Mouse (Mus musculus) megakaryocyte, embryonic 14.5 days (primary cell): Measurements from ENCODE around the gene Sh3rf3. TPM values are rescaled to one million over a fixed set of nuclear protein-coding genes. Genes with fewer than 3 reads are reported as not detected.

Source experiments
- H3K27me3 ChIP-seq: replicated peaks from 2 replicates; pipeline ENCODE3; 2012; ENCODE audit warnings: inconsistent platforms
- H3K36me3 ChIP-seq: replicated peaks from 2 replicates; pipeline ENCODE3; 2012; ENCODE audit warnings: low read length, inconsistent platforms, mixed read lengths
- H3K4me1 ChIP-seq: 2 replicates; pipeline ENCODE4 v1.6.1; 2012; ENCODE audit warnings: inconsistent platforms
- H3K4me3 ChIP-seq: replicated peaks from 2 replicates; pipeline ENCODE3; 2012; ENCODE audit warnings: moderate library complexity, mild to moderate bottlenecking, inconsistent platforms
- H3K9me3 ChIP-seq: 2 replicates; pipeline ENCODE4 v1.6.1; 2012; ENCODE audit warnings: inconsistent platforms
- FLI1 ChIP-seq: IDR thresholded peaks from 2 replicates; pipeline ENCODE4 v1.6.1; 2012; ENCODE audit warnings: low read length, inconsistent platforms, mixed read lengths
- GATA1 ChIP-seq: IDR thresholded peaks from 3 replicates; pipeline ENCODE4 v1.6.1; 2012; ENCODE audit warnings: mixed read lengths, low read length, inconsistent platforms, borderline replicate concordance
- polyA plus RNA-seq: library from polyadenylated mRNA; stranded (reverse); fragments of >175 nt; gene quantifications from 2 replicates; pipeline ENCODE4 v1.2.3, GENCODE M21; 2012; ENCODE audit warnings: low replicate concordance; ENCODE audit not compliant: insufficient read depth

Gene Sh3rf3
- polyA plus RNA-seq, 1 experiment: not detected

DNA sequence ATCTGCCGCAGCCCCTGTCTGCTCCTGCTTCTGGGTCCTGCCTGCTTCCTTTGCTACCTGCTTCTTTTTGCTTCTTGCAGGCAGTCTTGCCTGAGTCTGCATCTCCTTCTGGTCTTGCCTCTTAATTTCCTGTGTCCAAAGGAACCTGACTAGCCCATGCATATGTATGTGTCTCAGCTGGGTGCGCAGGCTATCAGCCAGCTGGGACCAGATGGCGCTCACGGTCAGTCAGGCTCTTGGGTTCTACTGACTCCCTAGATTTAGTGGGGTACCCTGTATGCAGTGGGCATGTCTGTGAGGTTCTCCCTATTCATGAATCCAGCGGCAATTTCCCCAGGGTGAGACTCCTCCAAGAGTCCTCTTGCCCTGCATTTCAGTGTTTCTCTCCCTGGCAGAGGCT, 35.0 kb downstream of the Sh3rf3 start:
- TF ChIP-seq GATA1 (no peak), FLI1 (no peak)
- H3K4me3 ChIP-seq: no peak overlapping the region
- no peaks in the 10 kb centered on the region for H3K36me3 ChIP-seq
- peaks cover 11% of the 10 kb centered on the region; the same call in 1 of the 2 replicates for H3K9me3 ChIP-seq
- H3K4me1 ChIP-seq: no peaks in the 10 kb centered on the region
- no peaks in the 10 kb centered on the region for H3K27me3 ChIP-seq

DNA sequence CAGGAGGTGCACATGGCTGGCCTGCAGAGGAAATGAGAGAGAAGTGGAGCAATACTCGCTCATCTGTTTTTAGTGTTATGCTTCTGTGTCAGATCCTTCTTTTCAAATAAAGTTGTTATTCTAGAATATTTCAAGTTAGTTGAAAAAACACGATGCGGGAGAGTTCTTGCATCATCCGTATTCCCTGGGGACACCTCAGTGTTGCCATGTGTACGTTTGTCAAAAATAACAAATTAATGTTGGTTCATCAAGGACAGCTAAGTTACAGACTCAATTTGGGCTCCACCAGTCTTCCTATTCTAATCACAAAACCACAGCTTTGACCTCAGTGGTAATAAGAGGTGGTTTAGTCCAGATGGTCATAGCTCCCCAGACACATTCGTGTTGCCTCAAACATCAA, 35.4 kb downstream of the Sh3rf3 start:
- Histone ChIP-seq H3K36me3 (no peaks in the 10 kb centered on the region), H3K9me3 (peaks cover 11% of the 10 kb centered on the region; the same call in 1 of the 2 replicates), H3K4me1 (no peaks in the 10 kb centered on the region), H3K4me3 (no peak overlapping the region), H3K27me3 (no peaks in the 10 kb centered on the region)
- TF ChIP-seq GATA1: no peak
- no peak for TF ChIP-seq FLI1

DNA sequence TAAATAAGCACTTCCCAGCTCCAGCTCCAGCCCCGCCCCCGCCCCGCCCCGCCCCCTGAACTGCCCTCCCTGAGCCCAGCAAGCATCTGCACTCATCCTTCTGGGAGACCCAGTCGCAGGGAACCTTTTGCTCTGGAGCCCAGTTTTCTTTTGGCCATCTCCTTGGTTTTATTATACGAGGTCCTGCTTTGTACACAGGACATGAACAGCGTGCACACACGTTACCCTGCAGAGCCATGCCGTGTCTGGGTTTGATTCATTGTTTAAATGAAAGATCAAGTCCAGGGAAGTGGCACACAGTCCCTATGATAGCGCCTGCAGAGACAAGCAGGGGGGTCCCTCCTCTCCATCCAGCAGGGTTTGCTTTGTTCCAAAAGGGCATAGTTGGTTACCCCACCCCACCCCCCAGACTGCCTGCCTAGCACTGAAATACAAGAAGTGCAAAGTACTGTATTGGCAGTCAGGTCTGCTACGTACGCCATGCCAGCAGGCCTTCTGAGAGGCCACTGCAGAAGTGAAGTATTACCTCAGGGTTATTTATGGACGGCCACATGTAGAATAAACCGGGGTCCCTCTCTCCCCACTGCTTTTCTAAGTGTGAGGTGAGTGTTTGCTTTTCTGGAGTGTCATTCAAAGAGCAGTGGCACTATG, 41.5 kb downstream of the Sh3rf3 start:
- no peaks in the 10 kb centered on the region for H3K4me1 ChIP-seq
- no peak overlapping the region for H3K4me3 ChIP-seq
- 0 out of 2 replicates have a peak, but pooled peaks cover under 1% of the 10 kb centered on the region for H3K9me3 ChIP-seq
- no peaks in the 10 kb centered on the region for H3K27me3 ChIP-seq
- no peak for TF ChIP-seq GATA1
- no peak for TF ChIP-seq FLI1
- no peaks in the 10 kb centered on the region for H3K36me3 ChIP-seq

DNA sequence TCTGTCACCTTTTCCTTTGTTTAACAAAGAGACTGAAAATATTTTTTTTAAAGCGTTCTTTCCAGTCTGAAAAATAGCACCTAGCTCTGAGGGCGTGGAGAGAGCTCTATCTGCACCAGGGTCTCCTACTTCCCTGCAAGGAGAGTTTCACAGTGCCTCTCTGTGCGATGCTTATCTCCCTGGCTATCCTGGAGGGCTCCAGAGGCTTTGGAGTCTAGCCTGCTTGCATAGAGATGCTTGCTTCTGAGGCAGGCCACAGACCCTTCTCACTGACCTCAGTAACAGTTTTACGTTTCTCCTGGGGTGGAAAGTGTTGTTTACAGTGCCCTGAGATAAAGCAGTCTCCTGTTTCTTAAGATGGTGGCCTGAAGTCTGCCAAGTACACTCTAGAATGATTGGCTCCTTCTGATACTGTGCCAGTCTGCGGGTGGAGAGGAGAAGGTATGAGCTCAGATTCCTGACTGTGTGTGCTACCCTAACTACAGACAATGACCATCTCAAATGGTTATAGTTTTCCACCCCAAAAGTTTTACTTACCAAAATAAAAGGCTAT, 42.1 kb downstream of the Sh3rf3 start:
- H3K4me1 ChIP-seq: no peaks in the 10 kb centered on the region
- no peaks in the 10 kb centered on the region for H3K36me3 ChIP-seq
- no peak for TF ChIP-seq GATA1
- TF ChIP-seq FLI1: no peak
- no peak overlapping the region for H3K4me3 ChIP-seq
- H3K27me3 ChIP-seq: no peaks in the 10 kb centered on the region
- H3K9me3 ChIP-seq: no peaks in the 10 kb centered on the region

DNA sequence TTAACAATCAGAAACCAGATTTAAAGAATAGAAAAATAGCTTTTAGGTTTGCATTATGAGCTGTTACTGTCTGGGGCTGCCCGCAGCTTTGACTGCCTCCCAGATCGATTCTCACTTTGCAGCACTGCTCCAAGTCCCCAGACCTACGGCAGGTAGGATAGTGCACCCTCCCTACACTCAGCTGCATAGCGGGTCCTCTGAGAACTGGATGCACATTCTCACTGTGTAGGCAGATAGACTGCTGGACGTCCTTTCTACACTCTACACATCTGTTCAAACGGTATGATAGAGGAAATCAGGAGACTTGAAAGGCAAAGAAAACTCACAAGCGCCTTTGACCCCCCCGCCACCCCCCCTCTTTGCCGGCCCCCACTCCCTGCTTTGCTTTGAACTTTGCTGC, 42.7 kb downstream of the Sh3rf3 start:
- Histone ChIP-seq H3K4me3 (no peak overlapping the region), H3K36me3 (no peaks in the 10 kb centered on the region), H3K9me3 (no peaks in the 10 kb centered on the region), H3K27me3 (no peaks in the 10 kb centered on the region), H3K4me1 (no peaks in the 10 kb centered on the region)
- no peak for TF ChIP-seq GATA1

DNA sequence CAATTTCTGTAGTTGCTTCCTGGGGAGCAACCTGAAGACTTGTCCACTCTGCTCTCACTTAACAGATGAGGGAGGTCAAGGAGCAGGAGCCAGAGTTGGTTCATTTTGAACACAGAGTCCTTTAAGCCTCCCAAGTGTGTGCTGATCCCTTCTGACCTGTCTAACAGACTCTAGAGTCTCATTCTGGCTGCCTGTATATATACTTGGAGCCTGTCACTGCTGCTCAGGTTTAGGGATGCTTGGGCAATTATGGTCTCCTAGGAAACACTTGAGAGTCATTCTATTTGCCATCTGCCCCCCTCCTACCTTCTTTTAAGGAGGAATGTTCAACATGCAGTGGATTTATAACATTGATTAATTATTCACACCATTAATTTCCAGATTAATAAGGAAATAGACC, 43.6 kb downstream of the Sh3rf3 start:
- Histone ChIP-seq H3K4me1 (no peaks in the 10 kb centered on the region), H3K27me3 (no peaks in the 10 kb centered on the region), H3K4me3 (no peak overlapping the region), H3K9me3 (no peaks in the 10 kb centered on the region), H3K36me3 (no peaks in the 10 kb centered on the region)
- TF ChIP-seq FLI1: no peak
- TF ChIP-seq GATA1: no peak

DNA sequence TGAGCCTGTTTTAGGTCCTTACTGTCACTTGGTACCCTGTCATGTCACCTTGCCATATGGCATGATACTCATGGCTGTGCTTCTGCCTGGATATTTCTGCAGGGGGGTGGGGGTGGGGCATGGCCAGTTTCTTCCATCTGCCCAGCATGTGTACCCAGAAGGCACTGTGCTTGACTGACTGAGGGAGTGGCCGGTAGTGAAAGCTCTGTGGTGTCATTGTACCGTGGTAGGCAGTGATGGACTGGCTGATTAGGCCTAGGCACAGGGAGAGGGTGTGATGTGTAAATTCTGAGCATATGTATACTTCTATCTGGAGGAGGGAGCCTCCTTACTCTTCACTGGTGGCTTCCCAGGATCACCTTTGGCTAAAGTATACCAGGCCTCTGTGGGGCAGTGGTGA, 51.6 kb downstream of the Sh3rf3 start:
- H3K27me3 ChIP-seq: no peaks in the 10 kb centered on the region
- H3K4me3 ChIP-seq: no peak overlapping the region
- TF ChIP-seq GATA1 (no peak), FLI1 (no peak)
- H3K36me3 ChIP-seq: no peaks in the 10 kb centered on the region
- no peaks in the 10 kb centered on the region for H3K4me1 ChIP-seq
- H3K9me3 ChIP-seq: no peaks in the 10 kb centered on the region

DNA sequence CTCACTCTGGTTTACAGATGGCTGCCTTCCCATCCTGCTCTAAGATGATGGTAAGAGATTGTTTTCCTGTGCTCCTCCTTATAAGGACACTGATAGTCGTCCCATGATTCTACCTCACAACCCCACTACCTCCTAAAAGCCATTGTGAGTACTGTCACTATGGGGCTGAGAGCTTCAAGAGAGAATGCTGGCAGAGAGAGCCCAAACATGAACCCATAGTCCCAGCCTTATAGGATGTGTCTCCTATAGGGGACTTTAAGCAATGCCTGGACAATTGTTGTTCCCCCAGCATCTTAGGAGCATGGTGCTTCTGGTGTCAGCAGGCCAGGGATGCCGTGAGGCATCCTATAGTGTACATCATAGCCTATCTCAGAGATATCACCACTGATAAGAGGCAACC, 54.4 kb downstream of the Sh3rf3 start:
- H3K4me3 ChIP-seq: no peak overlapping the region
- H3K9me3 ChIP-seq: no peaks in the 10 kb centered on the region
- TF ChIP-seq GATA1 (no peak), FLI1 (no peak)
- H3K27me3 ChIP-seq: no peaks in the 10 kb centered on the region
- no peaks in the 10 kb centered on the region for H3K4me1 ChIP-seq
- no peaks in the 10 kb centered on the region for H3K36me3 ChIP-seq

DNA sequence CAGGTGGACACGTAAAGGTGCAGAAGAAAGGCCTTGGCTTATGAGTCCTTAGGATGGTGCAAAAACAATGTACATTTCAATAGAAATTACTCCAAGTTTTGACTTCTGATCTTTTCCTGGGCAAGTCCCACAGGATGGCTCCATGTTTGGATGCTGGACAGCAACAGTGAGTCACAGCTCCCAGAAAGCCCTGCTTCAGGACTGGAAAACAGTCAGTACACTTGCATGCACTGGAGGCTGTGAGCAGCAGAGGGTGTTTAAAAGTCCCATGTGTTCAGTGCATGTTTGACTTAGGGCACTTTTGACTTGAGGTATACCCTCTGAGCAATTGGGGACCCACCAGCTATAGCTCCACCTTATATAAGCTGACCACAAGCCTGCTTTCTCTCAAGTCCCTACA, 56.7 kb downstream of the Sh3rf3 start:
- Histone ChIP-seq H3K4me3 (no peak overlapping the region), H3K9me3 (no peaks in the 10 kb centered on the region), H3K36me3 (no peaks in the 10 kb centered on the region), H3K27me3 (no peaks in the 10 kb centered on the region), H3K4me1 (no peaks in the 10 kb centered on the region)
- TF ChIP-seq GATA1 (no peak), FLI1 (no peak)

DNA sequence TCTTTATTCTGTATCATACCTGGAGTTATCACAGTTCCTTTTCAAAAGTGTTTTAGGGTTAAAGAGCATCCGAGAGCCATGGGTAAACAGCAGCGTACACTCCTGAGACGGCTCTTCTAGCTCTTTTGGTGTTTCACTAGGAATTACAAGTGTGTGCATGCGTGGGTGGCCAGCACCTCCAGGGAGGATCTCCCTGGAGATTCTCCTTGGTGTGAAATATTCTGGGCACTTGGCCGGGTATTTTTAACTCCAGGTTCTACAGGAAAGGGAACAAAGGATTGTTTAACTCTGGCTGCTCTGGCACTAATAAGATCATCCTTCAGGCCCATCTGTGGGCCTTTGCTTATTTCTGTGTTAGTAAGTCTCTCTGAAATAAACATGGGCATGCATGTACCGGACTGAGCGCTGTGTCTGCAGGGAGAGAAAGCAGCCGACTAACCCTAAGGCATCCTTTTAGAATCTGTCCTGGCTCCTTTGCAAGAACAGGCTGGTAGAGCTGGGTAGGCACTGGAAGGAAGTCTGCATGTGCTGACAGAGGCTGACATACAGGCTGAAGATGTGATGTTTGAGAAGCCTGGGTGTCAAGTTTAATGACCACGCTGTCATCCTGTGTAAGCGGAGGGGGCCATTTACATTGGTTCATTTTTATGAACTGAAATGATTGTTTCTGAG, 58.1 kb downstream of the Sh3rf3 start:
- no peaks in the 10 kb centered on the region for H3K9me3 ChIP-seq
- H3K4me1 ChIP-seq: no peaks in the 10 kb centered on the region
- no peaks in the 10 kb centered on the region for H3K36me3 ChIP-seq
- H3K27me3 ChIP-seq: no peaks in the 10 kb centered on the region
- TF ChIP-seq GATA1: no peak
- no peak for TF ChIP-seq FLI1
- H3K4me3 ChIP-seq: no peak overlapping the region
